Mouse (Mus musculus) kidney, adult 2 months (tissue): Measurements from ENCODE around the gene Msantd4.

ENCODE experiments used
- CTCF ChIP-seq: fragments of 200-500 bp; conservative IDR thresholded peaks from 2 replicates; pipeline ENCODE4 v1.5.1; 2011; ENCODE audit warnings: low read depth, mild to moderate bottlenecking, control low read depth, low read length, moderate library complexity, mixed read lengths; ENCODE audit not compliant: insufficient read depth, insufficient read length
- POLR2A ChIP-seq: fragments of 200-500 bp; IDR thresholded peaks from one replicate; pipeline ENCODE4 v1.6.1; 2011; ENCODE audit warnings: low read depth, low read length, control low read depth

DNA sequence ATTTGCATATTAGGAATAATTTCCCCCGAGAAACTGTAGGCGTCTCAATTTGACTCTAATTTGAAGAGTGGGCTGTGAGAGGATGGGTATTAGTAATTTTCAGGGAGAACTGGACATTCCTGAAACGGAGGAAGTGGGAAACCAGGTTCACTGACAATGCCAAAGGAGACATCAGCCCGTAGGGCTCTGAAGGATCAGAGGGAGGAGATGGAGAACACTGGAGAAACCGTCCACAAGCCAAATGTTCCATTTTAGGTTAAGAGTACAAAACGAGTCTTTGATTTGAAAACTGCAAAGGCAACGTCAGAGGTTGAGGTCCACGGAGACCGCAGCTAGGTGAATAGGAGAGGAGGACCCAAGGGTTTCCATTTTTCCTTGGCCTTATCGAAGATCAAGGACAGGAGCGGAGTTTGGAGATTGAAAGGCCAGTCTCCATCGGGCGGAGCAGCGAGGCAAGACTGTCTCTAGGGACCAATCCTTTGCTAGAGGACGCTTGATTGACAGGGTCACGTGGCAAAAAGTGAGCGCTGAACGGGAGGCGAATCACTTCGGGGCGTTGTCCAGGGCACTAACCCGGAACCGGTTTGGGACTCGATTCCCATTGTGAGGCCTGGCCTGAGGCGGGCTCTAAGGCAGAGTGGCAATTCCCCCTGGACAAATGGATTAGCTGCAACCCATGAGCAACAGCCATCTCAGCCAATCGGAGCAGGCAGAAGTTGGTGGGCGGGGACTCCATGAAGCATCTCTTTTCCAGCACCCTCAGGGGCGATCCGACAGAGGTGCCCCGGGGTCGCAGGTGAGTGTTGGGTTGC lies at the start of gene Msantd4:
- TF ChIP-seq POLR2A (peak; percentile 71), CTCF (no peak)
